8 mouse cellular contexts compared by ENCODE assay signal in the genomic region with DNA sequence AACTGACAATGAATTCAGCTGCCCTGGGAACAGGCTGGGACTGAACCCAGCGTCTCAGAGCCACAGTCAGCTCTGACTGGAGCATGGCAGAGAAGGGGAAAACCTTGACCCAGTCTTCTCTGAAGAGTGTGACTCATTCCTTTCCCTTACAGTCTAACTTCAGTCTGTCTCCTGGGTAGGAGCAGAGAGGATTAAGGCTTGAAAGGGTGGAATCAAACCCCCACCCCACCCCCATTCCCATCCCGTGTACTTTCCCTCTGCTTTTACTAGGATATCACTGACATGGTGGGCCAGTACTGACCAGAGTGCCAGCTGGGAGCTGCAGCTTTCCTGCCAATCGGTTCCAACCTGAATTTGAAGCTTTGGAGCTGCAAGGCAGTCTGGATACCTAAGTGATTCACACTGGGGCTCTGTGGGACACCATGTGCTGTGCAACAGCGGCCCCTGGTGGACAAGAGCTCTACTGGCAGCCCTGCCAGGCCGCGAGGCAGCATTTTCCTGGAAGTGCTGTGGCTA.
DNase-seq lines count a peak whose midpoint lies in the region; ATAC-seq lines count a peak whose summit lies in the region.

No protein-coding gene starts in this region.

- DNase-seq in Muller cell, postnatal 12 days (ENCODE audit: inconsistent ontology term), result peak; percentile 81
- DNase-seq in cerebellum, adult 9-11 months, result peak; percentile 64
- DNase-seq in frontal cortex, postnatal 10 days (ENCODE audit: low spot score in 2 of 2), result peak; percentile 54 to 83
- peak; percentile 82 to 90 for DNase-seq in layer of hippocampus, postnatal 14 days (ENCODE audit: low spot score in 2 of 2)
- DNase-seq in lung, postnatal 10 days, result peak; percentile 85
- DNase-seq in retina, embryonic 14.5 days (ENCODE audit: low spot score), result peak; percentile 92
- peak; percentile 71 to 75 for DNase-seq in thymus, postnatal 36 days

- peak; percentile 91 for ATAC-seq in hindbrain, embryonic 13.5 days (ENCODE audit: low FRiP score)

- H3K4me2 ChIP-seq in hindbrain, embryonic 13.5 days, result no peak overlapping the region

- WGBS in hindbrain, embryonic 13.5 days, result 8% methylated on average over 6 of the region's 6 CpGs

- no peak overlapping the region for H3K27ac ChIP-seq in hindbrain, embryonic 13.5 days

- no peaks in the 10 kb centered on the region for H3K4me1 ChIP-seq in hindbrain, embryonic 13.5 days (replicated peaks)

- H3K9me3 ChIP-seq in hindbrain, embryonic 13.5 days, result no peaks in the 10 kb centered on the region; the same call in 1 of the 2 replicates

- H3K36me3 ChIP-seq in hindbrain, embryonic 13.5 days, result no peaks in the 10 kb centered on the region

- no peak overlapping the region for H3K4me3 ChIP-seq in hindbrain, embryonic 13.5 days

- H3K27me3 ChIP-seq in hindbrain, embryonic 13.5 days, result 0 out of 2 replicates have a peak, but pooled peaks cover 6% of the 10 kb centered on the region

- H3K9ac ChIP-seq in hindbrain, embryonic 13.5 days, result no peak overlapping the region
